Mouse (Mus musculus) liver, embryonic 16.5 days (tissue): ENCODE data around the gene Adss. TPM values are rescaled to one million over a fixed set of nuclear protein-coding genes. Genes with fewer than 3 reads are reported as not detected.

Experiments
- ATAC-seq: fragments of 200-750 bp; cut with Nextera tagmentation; 2 replicates; pipeline ENCODE4 v1.8.0; 2017; ENCODE audit warnings: low read depth, mild to moderate bottlenecking, moderate number of reproducible peaks, moderate library complexity
- H3K27ac ChIP-seq: fragments of 300-500 bp; sonication (generic); 2 replicates; pipeline ENCODE4 v1.5.1; 2014; ENCODE audit warnings: mild to moderate bottlenecking, low read length
- H3K27me3 ChIP-seq: fragments of 300-500 bp; sonication (generic); 2 replicates; pipeline ENCODE4 v1.6.1; 2014; ENCODE audit warnings: low read depth, low read length, mixed read lengths; ENCODE audit not compliant: control insufficient read depth, insufficient read depth
- H3K36me3 ChIP-seq: fragments of 300-500 bp; sonication (generic); 2 replicates; pipeline ENCODE4 v1.6.1; 2014; ENCODE audit warnings: mild to moderate bottlenecking; ENCODE audit not compliant: control insufficient read depth, insufficient read depth
- H3K4me1 ChIP-seq: fragments of 300-500 bp; sonication (generic); 2 replicates; pipeline ENCODE4 v1.6.1; 2014; ENCODE audit warnings: low read depth, low read length, mixed read lengths; ENCODE audit not compliant: control insufficient read depth
- H3K4me2 ChIP-seq: fragments of 300-500 bp; sonication (generic); 2 replicates; pipeline ENCODE4 v1.6.1; 2014; ENCODE audit warnings: low read depth, low read length, mixed read lengths
- H3K4me3 ChIP-seq: fragments of 300-500 bp; sonication (generic); 2 replicates; pipeline ENCODE4 v1.5.1; 2014; ENCODE audit warnings: low read depth, mild to moderate bottlenecking, low read length
- H3K9ac ChIP-seq: fragments of 300-500 bp; sonication (generic); 2 replicates; pipeline ENCODE4 v1.6.1; 2014; ENCODE audit warnings: low read depth, low read length
- H3K9me3 ChIP-seq: fragments of 300-500 bp; sonication (generic); replicated peaks from 2 replicates; pipeline ENCODE4 v1.6.1; 2016; ENCODE audit warnings: low read length; ENCODE audit not compliant: control insufficient read depth
- WGBS: fragments of 180-500 bp; shearing (Covaris S2); extraction: QIAGEN DNeasy Blood & Tissue Kit; methylation state at CpG from one replicate; pipeline ENCODE4 v1.1.7; 2014; ENCODE audit not compliant: insufficient replicate concordance; 5-methylcytosine and 5-hydroxymethylcytosine counted together
- polyA plus RNA-seq: library from polyadenylated mRNA; unstranded; fragments of >200 nt; fragmentation: Nextera tagmentation; extraction: Ambion mirVana; gene quantifications from 2 replicates; pipeline ENCODE4 v1.2.1, GENCODE M21; 2015

Adss gene
- polyA plus RNA-seq, 1 experiment from 2014 or later: 11.0 TPM

- Histone ChIP-seq H3K9me3 (no peaks in the 10 kb centered on the region), H3K27me3 (no peaks in the 10 kb centered on the region), H3K4me3 (no peak overlapping the region), H3K4me2 (no peak overlapping the region), H3K27ac (no peak overlapping the region), H3K4me1 (no peaks in the 10 kb centered on the region; the same call in 1 of the 2 replicates), H3K36me3 (peaks cover 9% of the 10 kb centered on the region), H3K9ac (no peak overlapping the region)
- 64% methylated on average over 2 of the region's 2 CpGs for WGBS
- peak; percentile 51; the same call in 1 of the 2 replicates for ATAC-seq
Observed at GRCm38 (mm10) chr1:177777397-177777796, 18.9 kb downstream of the Adss start.

GRCm38 (mm10) chr1:177768931-177769330 is 27.4 kb downstream of the Adss start:
- no peaks in the 10 kb centered on the region for H3K9me3 ChIP-seq
- no peak overlapping the region for H3K27ac ChIP-seq
- H3K4me3 ChIP-seq: no peak overlapping the region
- no peaks in the 10 kb centered on the region for H3K4me1 ChIP-seq
- H3K27me3 ChIP-seq: no peaks in the 10 kb centered on the region
- peaks cover 17% of the 10 kb centered on the region for H3K36me3 ChIP-seq
- no peak overlapping the region for H3K4me2 ChIP-seq
- no peak for ATAC-seq
- H3K9ac ChIP-seq: no peak overlapping the region

- H3K4me1 ChIP-seq: no peaks in the 10 kb centered on the region
- H3K4me3 ChIP-seq: no peak overlapping the region
- no peak for ATAC-seq
- H3K36me3 ChIP-seq: no peaks in the 10 kb centered on the region
- no peak overlapping the region for H3K27ac ChIP-seq
- H3K9ac ChIP-seq: no peak overlapping the region
- no peaks in the 10 kb centered on the region for H3K9me3 ChIP-seq
- no peak overlapping the region for H3K4me2 ChIP-seq
- no peaks in the 10 kb centered on the region for H3K27me3 ChIP-seq
- 80% methylated on average over 5 of the region's 5 CpGs for WGBS
Observed at GRCm38 (mm10) chr1:177757249-177757648, 39.1 kb downstream of the Adss start.

GRCm38 (mm10) chr1:177753496-177753895 is 42.8 kb downstream of the Adss start:
- no peak for ATAC-seq
- Histone ChIP-seq H3K27ac (no peak overlapping the region), H3K27me3 (no peaks in the 10 kb centered on the region), H3K9me3 (peaks cover 6% of the 10 kb centered on the region), H3K4me3 (no peak overlapping the region), H3K4me2 (no peak overlapping the region), H3K4me1 (no peaks in the 10 kb centered on the region), H3K9ac (no peak overlapping the region), H3K36me3 (no peaks in the 10 kb centered on the region)
- WGBS: 56% methylated on average over 1 of the region's 1 CpGs

- Histone ChIP-seq H3K4me1 (no peaks in the 10 kb centered on the region), H3K4me3 (no peak overlapping the region), H3K4me2 (no peak overlapping the region), H3K27ac (no peak overlapping the region), H3K9ac (no peak overlapping the region), H3K27me3 (no peaks in the 10 kb centered on the region), H3K36me3 (no peaks in the 10 kb centered on the region), H3K9me3 (peaks cover 6% of the 10 kb centered on the region)
- no peak for ATAC-seq
- WGBS: 75% methylated on average over 6 of the region's 6 CpGs
Observed at GRCm38 (mm10) chr1:177747869-177748540, 48.3 kb downstream of the Adss start.

GRCm38 (mm10) chr1:177744521-177745325 is 51.6 kb downstream of the Adss start:
- no peak for ATAC-seq

GRCm38 (mm10) chr1:177742119-177742518 is 54.2 kb downstream of the Adss start:
- no peak for ATAC-seq
- Histone ChIP-seq H3K36me3 (no peaks in the 10 kb centered on the region), H3K4me2 (no peak overlapping the region), H3K27ac (no peak overlapping the region), H3K4me3 (no peak overlapping the region), H3K9ac (no peak overlapping the region), H3K27me3 (no peaks in the 10 kb centered on the region), H3K9me3 (no peaks in the 10 kb centered on the region), H3K4me1 (no peaks in the 10 kb centered on the region)
- 42% methylated on average over 1 of the region's 1 CpGs for WGBS

More at GRCm38 (mm10) chr1:177744521-177745325, 51.6 kb downstream of the Adss start:
- no peak overlapping the region for H3K9ac ChIP-seq
- 69% methylated on average over 7 of the region's 7 CpGs for WGBS
- no peaks in the 10 kb centered on the region for H3K27me3 ChIP-seq
- no peak overlapping the region for H3K4me2 ChIP-seq
- H3K27ac ChIP-seq: no peak overlapping the region
- peaks cover 2% of the 10 kb centered on the region for H3K9me3 ChIP-seq
- H3K4me3 ChIP-seq: no peak overlapping the region
- no peaks in the 10 kb centered on the region for H3K36me3 ChIP-seq
- no peaks in the 10 kb centered on the region for H3K4me1 ChIP-seq

- H3K36me3 ChIP-seq: no peaks in the 10 kb centered on the region
- no peaks in the 10 kb centered on the region for H3K9me3 ChIP-seq
- H3K4me2 ChIP-seq: no peak overlapping the region
- ATAC-seq: no peak
- H3K4me3 ChIP-seq: no peak overlapping the region
- H3K27me3 ChIP-seq: no peaks in the 10 kb centered on the region
- no peak overlapping the region for H3K27ac ChIP-seq
- 40% methylated on average over 1 of the region's 1 CpGs for WGBS
- H3K9ac ChIP-seq: no peak overlapping the region
- H3K4me1 ChIP-seq: no peaks in the 10 kb centered on the region
Observed at GRCm38 (mm10) chr1:177740707-177741106, 55.6 kb downstream of the Adss start.

GRCm38 (mm10) chr1:177737505-177738105 is 58.7 kb downstream of the Adss start:
- Histone ChIP-seq H3K27me3 (no peaks in the 10 kb centered on the region), H3K36me3 (no peaks in the 10 kb centered on the region), H3K27ac (no peak overlapping the region), H3K4me3 (no peak overlapping the region), H3K4me2 (no peak overlapping the region), H3K4me1 (no peaks in the 10 kb centered on the region), H3K9ac (no peak overlapping the region), H3K9me3 (no peaks in the 10 kb centered on the region)
- 26% methylated on average over 6 of the region's 6 CpGs for WGBS
- no peak for ATAC-seq
